Mouse (Mus musculus) lung, embryonic 15.5 days (tissue): Measurements from ENCODE around the gene Gm4131. TPM values are rescaled to one million over a fixed set of nuclear protein-coding genes. Genes with fewer than 3 reads are reported as not detected.

Experiments
- ATAC-seq: fragments of 200-750 bp; cut with Nextera tagmentation; 2 replicates; pipeline ENCODE4 v1.8.0; 2017; ENCODE audit warnings: moderate number of reproducible peaks, borderline replicate concordance; ENCODE audit not compliant: low FRiP score, low TSS enrichment; ENCODE audit errors: extremely low read depth
- H3K27ac ChIP-seq: fragments of 300-500 bp; sonication (generic); 2 replicates; pipeline ENCODE4 v1.5.1; 2015; ENCODE audit warnings: moderate library complexity, mild to moderate bottlenecking, inconsistent platforms
- H3K27me3 ChIP-seq: fragments of 300-500 bp; sonication (generic); 2 replicates; pipeline ENCODE4 v1.6.1; 2015; ENCODE audit warnings: inconsistent platforms
- H3K36me3 ChIP-seq: fragments of 300-500 bp; sonication (generic); 2 replicates; pipeline ENCODE4 v1.6.1; 2015; ENCODE audit warnings: inconsistent platforms
- H3K4me1 ChIP-seq: fragments of 300-500 bp; sonication (generic); 2 replicates; pipeline ENCODE4 v1.6.1; 2015; ENCODE audit warnings: inconsistent platforms
- H3K4me2 ChIP-seq: fragments of 300-500 bp; sonication (generic); 2 replicates; pipeline ENCODE4 v1.6.1; 2015; ENCODE audit warnings: inconsistent platforms, mild to moderate bottlenecking, moderate library complexity
- H3K4me3 ChIP-seq: fragments of 300-500 bp; sonication (generic); 2 replicates; pipeline ENCODE4 v1.5.1; 2015; ENCODE audit warnings: mild to moderate bottlenecking, inconsistent platforms
- H3K9ac ChIP-seq: fragments of 300-500 bp; sonication (generic); 2 replicates; pipeline ENCODE4 v1.6.1; 2015; ENCODE audit warnings: inconsistent platforms
- H3K9me3 ChIP-seq: fragments of 300-500 bp; sonication (generic); 2 replicates; pipeline ENCODE4 v1.6.1; 2016; ENCODE audit warnings: inconsistent platforms
- whole genome bisulfite sequencing: fragments of 180-500 bp; shearing (Covaris S2); methylation state at CpG from one replicate; pipeline ENCODE4 v1.1.7; 2015; 5-methylcytosine and 5-hydroxymethylcytosine counted together
- polyA plus RNA-seq: library from polyadenylated mRNA; unstranded; fragments of >200 nt; fragmentation: Nextera tagmentation; extraction: Ambion mirVana; gene quantifications from 2 replicates; pipeline ENCODE4 v1.2.1, GENCODE M21; 2015

Gm4131 gene
- polyA plus RNA-seq, 1 experiment from 2014 or later: not detected

GRCm38 (mm10) chr14:62422265-62422664 lies 144.5 kb downstream of the Gm4131 start:
- Histone ChIP-seq H3K4me1 (peaks cover 8% of the 10 kb centered on the region), H3K9ac (no peak overlapping the region), H3K27ac (no peak overlapping the region), H3K36me3 (no peaks in the 10 kb centered on the region), H3K4me2 (no peak overlapping the region), H3K4me3 (no peak overlapping the region), H3K9me3 (no peaks in the 10 kb centered on the region), H3K27me3 (no peaks in the 10 kb centered on the region)
- no peak for ATAC-seq
- 41% methylated on average over 4 of the region's 4 CpGs for WGBS

DNA sequence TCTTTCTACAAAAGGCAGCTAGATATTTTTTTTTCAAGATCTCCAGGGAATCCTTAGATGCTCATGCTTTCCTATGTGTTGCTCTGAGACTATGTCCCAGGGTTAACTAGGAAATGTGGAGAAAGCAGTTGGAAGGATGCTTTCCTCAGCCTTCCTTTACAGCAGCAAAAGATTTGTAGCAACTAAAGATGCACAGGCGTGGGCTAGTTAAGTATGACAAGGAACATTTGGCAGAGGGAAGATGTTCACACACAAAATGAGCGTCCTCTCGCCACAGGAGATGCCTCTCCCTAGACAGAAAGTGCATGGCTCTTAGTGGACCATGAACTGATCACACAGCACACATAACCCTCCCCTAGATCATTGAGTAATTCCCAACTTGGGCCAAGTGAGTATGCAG lies 149.2 kb downstream of the Gm4131 start:
- Histone ChIP-seq H3K9me3 (no peaks in the 10 kb centered on the region), H3K9ac (no peak overlapping the region), H3K27ac (no peak overlapping the region; the same call in 1 of the 2 replicates), H3K36me3 (no peaks in the 10 kb centered on the region), H3K4me3 (no peak overlapping the region), H3K27me3 (no peaks in the 10 kb centered on the region), H3K4me1 (peaks cover 27% of the 10 kb centered on the region), H3K4me2 (no peak overlapping the region)
- no peak for ATAC-seq
- WGBS: 67% methylated on average over 3 of the region's 3 CpGs

GRCm38 (mm10) chr14:62416742-62417134 lies 150.0 kb downstream of the Gm4131 start:
- H3K9ac ChIP-seq: no peak overlapping the region
- no peak overlapping the region for H3K4me2 ChIP-seq
- H3K27ac ChIP-seq: peak overlapping the region; percentile 30; the same call in 1 of the 2 replicates
- 30% methylated on average over 1 of the region's 1 CpGs for WGBS
- no peaks in the 10 kb centered on the region for H3K27me3 ChIP-seq
- H3K9me3 ChIP-seq: no peaks in the 10 kb centered on the region
- ATAC-seq: peak; percentile 55; the same call in 1 of the 2 replicates
- no peak overlapping the region for H3K4me3 ChIP-seq
- H3K4me1 ChIP-seq: peaks cover 27% of the 10 kb centered on the region
- no peaks in the 10 kb centered on the region for H3K36me3 ChIP-seq

GRCm38 (mm10) chr14:62416007-62416741 lies 150.5 kb downstream of the Gm4131 start:
- Histone ChIP-seq H3K27ac (peak overlapping the region; percentile 30; the same call in 1 of the 2 replicates), H3K4me3 (no peak overlapping the region), H3K9me3 (no peaks in the 10 kb centered on the region), H3K36me3 (no peaks in the 10 kb centered on the region), H3K4me2 (no peak overlapping the region), H3K27me3 (no peaks in the 10 kb centered on the region), H3K9ac (no peak overlapping the region), H3K4me1 (peaks cover 27% of the 10 kb centered on the region)
- WGBS: 62% methylated on average over 7 of the region's 7 CpGs
- ATAC-seq: no peak

Other genes starting within 250 kb of the Gm4131 start
- 0.33 and 0.57 TPM in 2 replicates for gene Gucy1b2, start 110.6 kb downstream of the Gm4131 start, polyA plus RNA-seq
- gene Fam124a, start 11.2 kb downstream of the Gm4131 start, polyA plus RNA-seq: 5.5 and 5.9 TPM in 2 replicates
- not detected in 2 replicates for gene Serpine3, start 96.7 kb upstream of the Gm4131 start, polyA plus RNA-seq
- 18.5 and 22.8 TPM in 2 replicates for gene Ints6, start 194.2 kb upstream of the Gm4131 start, polyA plus RNA-seq